Mouse (Mus musculus): ENCODE measurements around the gene BC030867. TPM values are rescaled to one million over a fixed set of nuclear protein-coding genes. Genes with fewer than 3 reads are reported as not detected.

BC030867 gene
- polyA plus RNA-seq, 1 experiment from 2014 or later, result 6.8 TPM

DNA sequence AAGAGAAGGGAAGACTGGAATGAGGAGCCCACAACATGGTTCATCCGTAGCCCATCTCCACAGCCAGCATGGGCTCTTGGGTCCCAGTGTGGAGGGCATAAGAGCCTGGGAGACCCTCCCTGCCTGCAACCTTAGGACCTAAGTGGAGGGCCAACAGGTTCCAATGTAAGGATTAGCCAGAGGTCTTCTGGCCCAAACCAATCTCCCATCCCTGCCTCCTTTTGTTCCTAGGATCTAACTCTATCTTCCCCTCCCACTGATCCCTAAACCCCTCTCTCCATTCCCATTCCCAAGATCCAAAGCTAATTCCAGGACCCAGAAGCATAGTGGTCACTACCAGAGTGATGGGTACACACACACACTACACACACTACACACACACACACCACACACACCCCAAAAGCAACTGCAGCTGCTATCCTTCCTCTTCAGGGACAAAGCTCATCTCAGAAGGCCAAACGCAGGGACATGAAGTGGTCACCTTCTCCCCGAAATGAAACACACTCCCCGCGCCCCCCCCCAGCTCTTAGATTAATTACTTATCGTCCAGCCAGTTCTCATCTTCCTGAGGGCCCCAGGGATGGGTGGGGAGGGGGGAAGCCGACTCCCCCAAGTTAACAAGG, 19.9 kb upstream of the BC030867 start:
- DNase-seq (ENCODE audit: low read depth, low spot score) (no peak), ATAC-seq (no peak)
- TF ChIP-seq CTCF (IDR thresholded peaks at IDR 0.05), result no peak
- H3K27me3 ChIP-seq, result peaks cover 4% of the 10 kb centered on the region
- CTCF ChIA-PET, result interaction anchor here (1.5 to 2.0 kb wide), 2 partner anchors 11 to 72 kb away, joined by 3 to 4 read pairs; partner anchors contain the start of gene Tmem101
- in situ Hi-C loops (cut with MboI; ENCODE audit: low pct_unique_long_range_greater_than_20kb), result loop anchor here (5.0 kb wide), 1 partner anchor 36 kb away; no protein-coding TSS in a partner anchor
- POLR2A ChIA-PET, result no interaction called here

DNA sequence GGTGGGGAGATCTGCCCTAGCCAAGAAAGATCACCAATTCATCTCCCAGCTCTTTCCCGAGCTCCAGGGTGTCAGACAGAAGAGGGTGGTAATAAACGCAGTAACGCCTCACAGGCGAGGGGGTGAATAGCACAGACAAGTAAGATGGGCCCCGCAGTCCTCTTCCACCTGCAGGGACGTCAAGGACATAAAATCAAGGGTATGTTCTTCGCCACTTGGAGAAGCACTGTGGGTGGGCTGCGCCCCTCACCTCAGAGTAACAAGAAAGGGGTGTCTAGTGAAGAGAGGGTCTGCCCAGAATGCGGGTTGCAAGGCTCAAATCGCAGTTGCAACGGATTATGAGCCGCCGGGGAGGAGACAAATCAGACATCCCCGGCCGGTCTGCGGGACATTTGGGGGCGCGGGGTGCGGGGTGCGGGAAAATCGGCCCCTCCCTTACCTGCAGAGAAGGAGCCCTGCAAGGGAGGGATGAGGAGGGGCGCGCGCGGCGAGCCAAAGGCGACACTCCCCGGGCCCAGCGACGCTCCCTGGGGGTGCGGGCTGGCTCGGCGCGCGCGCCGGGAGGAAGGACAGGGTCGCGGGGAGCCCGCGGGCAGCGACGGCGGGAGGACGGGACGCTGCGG, 19.2 kb upstream of the BC030867 start:
- DNase-seq (ENCODE audit: low read depth, low spot score) (no peak), ATAC-seq (peak; percentile 19)
- no peak for TF ChIP-seq CTCF (IDR thresholded peaks at IDR 0.05)
- H3K27me3 ChIP-seq, result peaks cover 4% of the 10 kb centered on the region
- ChIA-PET CTCF (interaction anchor here (0.8 to 2.0 kb wide), 5 partner anchors 12 to 73 kb away, joined by 3 to 4 read pairs (median 3); partner anchors contain the start of genes BC030867 and Tmem101), POLR2A (interaction anchor here (0.7 to 1.4 kb wide), 3 partner anchors 13 to 21 kb away, joined by 3 to 4 read pairs (median 4); no protein-coding TSS in a partner anchor)
- in situ Hi-C loops (cut with MboI; ENCODE audit: low pct_unique_long_range_greater_than_20kb), result loop anchor here (5.0 kb wide), 1 partner anchor 37 kb away; no protein-coding TSS in a partner anchor

DNA sequence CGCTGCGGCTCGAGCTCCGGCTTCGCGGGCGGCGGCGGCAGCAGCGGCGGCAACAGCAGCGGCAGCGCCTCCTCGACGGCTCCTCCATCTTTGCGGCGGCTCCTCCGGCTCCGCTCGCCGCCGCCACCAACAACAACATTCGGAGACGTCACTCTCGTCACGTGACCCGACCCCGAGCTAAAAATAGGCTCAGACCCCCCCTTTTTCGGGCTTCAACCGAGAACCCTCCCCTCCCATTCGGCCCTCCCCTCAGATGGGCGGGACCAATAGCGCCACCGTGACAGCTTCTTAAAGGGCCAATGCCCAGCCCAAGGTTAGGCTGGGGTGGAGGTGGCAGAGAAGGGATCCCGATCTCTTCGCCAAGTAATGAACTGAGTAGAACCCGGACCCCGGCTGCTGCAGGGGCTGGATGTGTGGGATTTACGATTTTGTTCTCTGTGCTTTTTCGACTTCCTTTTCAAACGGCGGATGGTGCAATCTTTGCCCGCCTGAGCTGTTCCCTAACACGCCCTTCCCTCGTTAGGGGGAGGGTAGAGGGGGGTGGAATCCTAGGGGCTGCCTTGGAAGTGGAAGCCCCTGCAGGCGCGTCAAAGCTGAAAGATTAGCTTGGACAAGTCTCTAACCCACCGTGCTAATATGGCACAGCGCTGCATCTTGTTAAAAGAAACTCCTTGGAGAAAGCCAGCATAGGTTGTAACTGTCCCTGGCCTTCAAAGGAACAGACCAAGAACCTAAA, 18.5 kb upstream of the BC030867 start, which contains the start of gene Hdac5:
Gene Hdac5 (minus strand): TSS at position 161 of the 736 bp plus-strand sequence.
- DNase-seq (ENCODE audit: low read depth, low spot score) (no peak), ATAC-seq (peak; percentile 77)
- in situ Hi-C loops (cut with MboI; ENCODE audit: low pct_unique_long_range_greater_than_20kb), result no loop called here
- TF ChIP-seq CTCF (IDR thresholded peaks at IDR 0.05), result no peak
- H3K27me3 ChIP-seq, result peaks cover 8% of the 10 kb centered on the region
- ChIA-PET CTCF (interaction anchor here (0.8 to 2.0 kb wide), 5 partner anchors 11 to 74 kb away, joined by 3 to 4 read pairs (median 3); partner anchors contain the start of genes BC030867 and Tmem101), POLR2A (interaction anchor here (0.7 to 1.4 kb wide), 3 partner anchors 13 to 22 kb away, joined by 3 to 4 read pairs (median 4); no protein-coding TSS in a partner anchor)

DNA sequence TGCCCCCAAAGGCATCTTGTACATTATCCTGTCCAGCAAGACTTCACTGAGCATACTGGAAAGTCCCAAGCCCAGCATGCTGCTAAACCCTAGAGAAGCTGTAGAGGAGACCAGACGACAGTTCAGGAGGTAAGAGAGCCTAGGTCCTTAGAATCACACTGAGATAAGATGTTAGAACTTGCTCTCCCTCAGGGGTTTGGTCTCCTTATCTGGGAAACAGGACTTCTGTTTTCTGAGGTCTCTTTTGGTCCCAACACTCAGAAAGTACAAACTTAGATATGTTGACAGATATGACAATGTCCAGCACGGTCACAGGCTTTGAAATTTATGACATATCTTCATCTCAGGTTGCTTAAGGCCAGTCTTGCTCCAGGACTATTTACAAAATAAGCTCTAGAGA, 12.7 kb upstream of the BC030867 start:
- ChIA-PET POLR2A (no interaction called here), CTCF (interaction anchor here (1.1 to 2.8 kb wide), 2 partner anchors 12 to 49 kb away, joined by 4 to 7 read pairs; partner anchors contain the start of genes BC030867 and Tmub2)
- in situ Hi-C loops (cut with MboI; ENCODE audit: low pct_unique_long_range_greater_than_20kb), result no loop called here
- H3K27me3 ChIP-seq, result peaks cover 21% of the 10 kb centered on the region
- no peak for TF ChIP-seq CTCF (IDR thresholded peaks at IDR 0.05)
- DNase-seq (ENCODE audit: low read depth, low spot score), result no peak
- no peak for ATAC-seq

DNA sequence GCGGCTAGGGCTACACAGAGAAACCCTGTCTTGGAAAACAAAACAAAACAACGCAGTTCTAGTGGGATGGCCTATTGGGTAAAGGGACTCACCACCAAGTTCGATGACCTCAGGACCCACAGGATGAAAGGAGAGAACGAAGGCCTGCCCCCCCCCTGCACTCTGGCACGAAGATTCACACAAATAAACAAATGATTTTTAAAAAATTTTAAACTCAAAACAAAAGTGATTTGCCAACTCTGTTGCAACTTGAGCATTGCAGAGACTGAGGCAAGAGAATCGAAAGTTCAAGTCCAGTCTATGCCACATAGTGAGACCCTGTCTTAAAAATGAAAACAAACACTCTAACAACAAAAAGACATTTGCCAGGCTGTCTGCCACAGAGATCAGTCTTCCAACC, 8.0 kb upstream of the BC030867 start:
- CTCF ChIA-PET, result interaction anchor here (1.0 kb wide), 1 partner anchor 11 kb away, joined by 3 read pairs; the partner anchor contains the start of gene Hdac5
- ATAC-seq (no peak), DNase-seq (ENCODE audit: low read depth, low spot score) (no peak)
- peaks cover 12% of the 10 kb centered on the region for H3K27me3 ChIP-seq
- TF ChIP-seq CTCF (IDR thresholded peaks at IDR 0.05), result no peak
- POLR2A ChIA-PET, result no interaction called here
- in situ Hi-C loops (cut with MboI; ENCODE audit: low pct_unique_long_range_greater_than_20kb), result no loop called here

DNA sequence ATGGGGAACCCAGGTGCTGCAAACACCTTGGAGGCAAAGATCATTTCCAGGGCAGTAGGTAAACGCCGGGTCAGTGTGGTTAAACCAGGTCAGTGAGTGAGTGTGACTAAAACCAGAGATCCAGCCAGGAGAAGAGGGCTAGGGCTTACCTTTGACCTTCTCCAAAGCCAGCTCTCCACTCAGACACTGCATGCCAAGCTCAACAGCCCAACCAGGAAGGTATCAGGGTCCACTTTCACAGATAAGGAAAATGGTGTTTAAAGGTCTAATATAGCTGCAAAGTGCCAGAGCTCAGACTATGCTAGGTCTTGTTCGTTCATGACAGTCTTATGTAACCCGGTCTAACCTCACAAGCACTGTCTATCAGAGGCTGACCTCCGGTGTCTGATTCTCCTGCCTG, 7.4 kb upstream of the BC030867 start:
- ATAC-seq (no peak), DNase-seq (ENCODE audit: low read depth, low spot score) (no peak)
- in situ Hi-C loops (cut with MboI; ENCODE audit: low pct_unique_long_range_greater_than_20kb), result no loop called here
- ChIA-PET POLR2A (no interaction called here), CTCF (interaction anchor here (1.0 kb wide), 1 partner anchor 11 kb away, joined by 3 read pairs; the partner anchor contains the start of gene Hdac5)
- peaks cover 6% of the 10 kb centered on the region for H3K27me3 ChIP-seq
- no peak for TF ChIP-seq CTCF (IDR thresholded peaks at IDR 0.05)

DNA sequence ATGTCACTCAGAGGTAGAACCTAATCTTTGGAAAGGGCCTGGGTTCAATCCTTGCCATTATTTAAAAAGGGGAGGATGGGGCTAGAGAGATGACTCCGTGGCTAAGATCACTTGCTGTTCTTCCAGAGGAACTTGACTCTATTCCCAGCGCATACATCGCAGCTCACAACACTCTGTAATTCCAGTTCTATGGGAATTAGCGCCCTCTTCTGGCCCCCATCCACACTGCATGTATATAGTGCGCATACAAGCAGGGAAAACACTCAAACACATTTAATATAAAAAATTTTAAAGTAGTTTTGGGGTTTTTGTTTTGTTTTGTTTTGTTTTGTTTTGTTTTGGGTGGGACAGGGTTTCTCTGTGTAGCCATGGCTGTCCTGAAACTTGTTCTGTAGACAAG, 6.8 kb upstream of the BC030867 start:
- no peak for DNase-seq (ENCODE audit: low read depth, low spot score)
- TF ChIP-seq CTCF (IDR thresholded peaks at IDR 0.05), result peak; percentile 47
- ChIA-PET CTCF (interaction anchor here (1.0 kb wide), 1 partner anchor 12 kb away, joined by 3 read pairs; the partner anchor contains the start of gene Hdac5), POLR2A (no interaction called here)
- H3K27me3 ChIP-seq, result peaks cover 4% of the 10 kb centered on the region
- in situ Hi-C loops (cut with MboI; ENCODE audit: low pct_unique_long_range_greater_than_20kb), result no loop called here
- ATAC-seq, result no peak

DNA sequence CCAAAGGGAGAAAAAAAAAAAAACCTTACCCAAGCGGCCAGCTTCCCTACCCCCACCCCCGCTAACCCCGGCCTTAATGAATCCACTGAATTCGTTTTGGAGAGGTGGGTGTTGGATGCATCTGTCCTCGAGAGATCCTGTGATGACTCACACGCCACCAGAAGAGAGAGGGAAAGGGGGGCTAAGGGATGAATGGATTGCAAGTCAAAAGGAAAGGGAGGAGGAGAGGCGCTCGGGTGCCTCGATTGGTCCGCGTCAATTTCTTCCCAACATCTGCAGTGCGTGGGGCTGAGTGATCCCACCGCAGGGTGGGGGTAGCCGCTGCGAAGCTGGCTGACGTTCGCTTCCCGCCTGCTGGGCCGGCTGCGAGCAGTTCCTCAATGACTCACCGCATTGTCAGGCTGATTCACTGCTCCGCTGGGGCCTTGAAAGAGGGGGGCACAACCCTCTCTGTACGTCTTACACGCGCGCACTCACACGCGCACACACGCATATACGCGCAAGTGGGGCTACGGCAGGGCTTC, 3.7 kb upstream of the BC030867 start:
- TF ChIP-seq CTCF (IDR thresholded peaks at IDR 0.05), result no peak
- DNase-seq (ENCODE audit: low read depth, low spot score), result peak; percentile 70
- H3K27me3 ChIP-seq, result no peaks in the 10 kb centered on the region
- POLR2A ChIA-PET, result no interaction called here
- ATAC-seq, result peak; percentile 60
- CTCF ChIA-PET, result interaction anchor here (1.7 kb wide), 1 partner anchor 40 kb away, joined by 8 read pairs; the partner anchor contains the start of gene Tmub2
- in situ Hi-C loops (cut with MboI; ENCODE audit: low pct_unique_long_range_greater_than_20kb), result no loop called here

DNA sequence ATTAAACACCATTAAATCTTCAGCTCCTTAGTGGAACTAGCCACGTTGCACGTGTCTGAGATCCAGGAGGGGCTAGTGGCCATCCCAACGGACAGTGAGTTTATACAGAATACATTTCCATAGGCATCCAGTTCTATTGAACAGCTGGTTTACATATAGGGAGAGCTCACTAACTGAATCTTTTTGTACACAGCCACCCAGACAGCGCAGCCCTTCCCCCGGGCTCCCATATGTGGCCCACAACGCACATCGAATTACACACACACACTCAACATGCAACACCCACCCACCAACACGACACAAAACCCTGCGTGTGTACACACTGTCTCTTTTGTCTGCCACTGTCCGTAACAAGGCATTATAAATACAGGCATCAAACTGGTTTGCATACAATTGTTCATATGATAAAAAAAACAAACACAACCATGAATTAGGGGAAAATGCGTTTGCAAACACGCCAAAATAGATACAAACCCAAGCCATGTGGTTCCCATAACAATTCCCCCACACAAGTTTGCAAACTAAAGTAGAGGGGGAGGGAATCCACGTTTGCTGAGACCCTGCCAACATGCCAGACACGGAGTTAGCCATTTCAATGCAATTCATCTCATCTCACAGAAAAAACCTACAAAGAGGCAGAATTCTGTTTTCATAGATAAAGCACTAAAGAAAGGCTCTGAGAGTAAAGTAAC, 3.0 kb upstream of the BC030867 start:
- CTCF ChIA-PET, result interaction anchor here (1.7 to 3.1 kb wide), 2 partner anchors 21 to 39 kb away, joined by 8 to 15 read pairs; partner anchors contain the start of gene Tmub2
- no peak for DNase-seq (ENCODE audit: low read depth, low spot score)
- H3K27me3 ChIP-seq, result no peaks in the 10 kb centered on the region
- in situ Hi-C loops (cut with MboI; ENCODE audit: low pct_unique_long_range_greater_than_20kb), result no loop called here
- ATAC-seq, result no peak
- POLR2A ChIA-PET, result interaction anchor here (1.1 kb wide), 1 partner anchor 75 kb away, joined by 3 read pairs; no protein-coding TSS in a partner anchor
- TF ChIP-seq CTCF (IDR thresholded peaks at IDR 0.05), result no peak
